Mouse (Mus musculus) ES-Bruce4 (cell line): ENCODE measurements around the gene Hspd1. TPM values are rescaled to one million over a fixed set of nuclear protein-coding genes. Genes with fewer than 3 reads are reported as not detected.
A peak's percentile ranks its signal among the peaks of the same experiment; 100 is the strongest.

Experiments
- H3K27ac ChIP-seq: 2 replicates; pipeline ENCODE4 v1.5.1; 2012; ENCODE audit warnings: low read length, inconsistent platforms; ENCODE audit not compliant: insufficient read depth
- H3K27me3 ChIP-seq: 2 replicates; pipeline ENCODE4 v1.6.1; 2012; ENCODE audit warnings: mild to moderate bottlenecking, low read length, inconsistent platforms; ENCODE audit not compliant: control insufficient read depth, poor library complexity, insufficient read depth, severe bottlenecking
- H3K36me3 ChIP-seq: 2 replicates; pipeline ENCODE4 v1.6.1; 2012; ENCODE audit warnings: inconsistent platforms, mild to moderate bottlenecking, low read length, moderate library complexity; ENCODE audit not compliant: control insufficient read depth, poor library complexity, insufficient read depth, severe bottlenecking
- H3K4me1 ChIP-seq: one replicate; pipeline ENCODE4 v1.8.1; 2011; ENCODE audit warnings: low read length; ENCODE audit not compliant: control insufficient read depth, insufficient read depth
- H3K4me3 ChIP-seq: 2 replicates; pipeline ENCODE4 v1.5.1; 2011; ENCODE audit warnings: low read depth, mild to moderate bottlenecking, low read length
- H3K9ac ChIP-seq: 2 replicates; pipeline ENCODE4 v1.6.1; 2012; ENCODE audit warnings: low read depth, mild to moderate bottlenecking, inconsistent platforms; ENCODE audit not compliant: poor library complexity, severe bottlenecking
- H3K9me3 ChIP-seq: replicated peaks from 2 replicates; pipeline ENCODE4 v1.6.1; 2012; ENCODE audit warnings: mild to moderate bottlenecking, low read length, inconsistent platforms; ENCODE audit not compliant: control insufficient read depth, poor library complexity, insufficient read depth, severe bottlenecking
- CTCF ChIP-seq: IDR thresholded peaks from one replicate; pipeline ENCODE4 v1.8.1; 2011; ENCODE audit warnings: low read depth, low read length
- EP300 ChIP-seq: IDR thresholded peaks from 2 replicates; pipeline ENCODE4 v1.6.1; 2011; ENCODE audit warnings: low read depth, low read length; ENCODE audit not compliant: insufficient read depth
- POLR2A ChIP-seq: IDR thresholded peaks from one replicate; pipeline ENCODE4 v1.8.1; 2011; ENCODE audit warnings: low read length; ENCODE audit not compliant: insufficient read depth
- polyA plus RNA-seq: library from polyadenylated mRNA; stranded (reverse); fragments of >200 nt; gene quantifications from 2 replicates; pipeline ENCODE4 v1.2.4, GENCODE M21; 2011; ENCODE audit warnings: low read depth; ENCODE audit not compliant: missing spikeins, insufficient read depth, insufficient read length

The Hspd1 gene
- polyA plus RNA-seq, 1 experiment, result 704 TPM

DNA sequence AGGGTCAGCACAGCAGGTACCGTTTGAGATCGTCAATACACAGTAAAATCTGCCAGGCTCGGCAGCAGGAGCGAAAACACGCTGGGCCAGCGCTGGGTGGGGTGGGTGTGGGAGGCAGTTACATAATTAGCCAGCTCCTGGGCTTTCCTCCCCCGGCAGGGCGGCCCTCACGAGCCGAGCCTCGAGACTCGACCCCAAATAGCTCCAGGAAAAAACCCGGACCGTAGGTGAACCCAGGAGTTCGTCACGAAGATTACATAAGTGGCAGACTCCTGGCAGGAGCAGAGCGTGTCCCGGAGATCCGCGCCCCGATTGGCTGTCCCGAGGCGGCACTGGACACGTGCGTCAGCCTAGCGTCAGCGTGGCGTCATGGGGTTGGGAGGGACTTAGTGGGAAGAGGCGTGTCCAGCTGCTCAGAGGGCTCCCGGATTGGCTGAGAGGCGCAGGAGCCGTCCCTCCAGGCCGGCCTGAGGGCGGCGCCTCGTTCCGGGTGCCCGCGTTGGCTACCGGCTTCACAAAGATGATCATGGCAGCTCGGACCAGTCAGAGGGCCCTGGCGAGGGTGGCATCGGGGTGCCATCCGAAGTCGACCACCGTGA lies 35.6 kb downstream of the Hspd1 start, which contains the start of gene Coq10b:
Gene Coq10b (plus strand): TSS at position 416 of the 599 bp plus-strand sequence.
- Histone ChIP-seq H3K4me1 (peaks cover 2% of the 10 kb centered on the region), H3K36me3 (no peaks in the 10 kb centered on the region), H3K27me3 (no peaks in the 10 kb centered on the region), H3K27ac (no peak within 1 kb of the TSS), H3K4me3 (peak within 1 kb of the TSS; percentile 62), H3K9me3 (no peaks in the 10 kb centered on the region), H3K9ac (peak within 1 kb of the TSS; percentile 80)
- TF ChIP-seq EP300, result no peak
- TF ChIP-seq POLR2A, result peak; percentile 6
- no peak for TF ChIP-seq CTCF

DNA sequence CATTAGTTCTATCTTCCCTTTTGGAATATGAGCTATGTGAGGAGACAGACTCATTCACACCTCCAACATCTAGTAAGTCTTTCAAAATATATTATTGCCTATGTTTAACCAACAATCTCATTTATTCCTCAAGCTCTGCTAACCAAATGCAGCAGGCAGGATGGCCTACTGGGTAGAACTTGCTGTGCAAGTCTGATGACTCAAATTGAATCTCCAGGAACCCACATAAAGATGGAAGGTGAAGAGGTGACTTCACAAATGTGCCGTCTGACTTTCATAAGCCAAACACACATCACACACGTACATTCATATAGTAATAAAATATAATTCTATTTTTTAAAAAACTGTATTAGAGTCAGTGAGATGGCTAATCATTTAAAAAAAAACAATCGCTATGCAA lies 36.4 kb downstream of the Hspd1 start:
- Histone ChIP-seq H3K27me3 (no peaks in the 10 kb centered on the region), H3K9me3 (no peaks in the 10 kb centered on the region), H3K4me1 (no peaks in the 10 kb centered on the region), H3K36me3 (no peaks in the 10 kb centered on the region), H3K27ac (no peak overlapping the region), H3K9ac (no peak overlapping the region), H3K4me3 (no peak overlapping the region)
- TF ChIP-seq POLR2A (no peak), EP300 (no peak), CTCF (no peak)

DNA sequence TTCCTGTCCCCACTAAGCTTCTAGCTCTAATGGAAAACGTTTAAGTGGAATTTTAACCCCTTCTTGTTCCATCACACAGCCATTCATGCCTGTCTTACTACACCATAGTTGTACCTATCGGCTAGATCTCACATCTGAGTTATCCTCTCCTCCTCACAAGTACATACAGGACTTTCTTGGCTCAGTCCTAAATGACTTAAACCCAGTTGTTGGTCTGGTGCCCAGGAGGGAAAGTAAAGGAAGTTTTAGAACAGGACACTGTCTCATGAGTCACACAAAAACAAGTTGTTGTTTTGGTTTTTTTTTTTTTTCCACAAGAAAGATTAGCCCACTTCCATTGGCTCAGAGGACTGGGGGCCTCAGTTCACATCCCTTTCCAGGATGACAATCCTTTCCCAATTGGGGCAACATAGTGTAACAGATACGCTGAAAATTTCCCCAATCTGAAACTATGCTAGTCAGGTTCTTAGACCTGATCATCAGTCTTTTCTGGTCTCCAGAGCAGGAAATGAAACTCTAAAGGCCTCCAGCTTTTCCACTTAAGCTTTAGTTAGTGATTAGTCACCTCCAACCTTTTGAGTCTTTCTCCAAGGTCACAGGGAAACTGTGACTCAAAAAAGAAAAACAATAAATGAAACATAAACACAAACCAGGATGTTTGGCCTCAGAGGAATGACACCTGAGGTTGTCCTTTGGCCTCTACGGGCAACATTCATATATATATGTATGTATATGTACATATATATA lies 39.0 kb downstream of the Hspd1 start:
- TF ChIP-seq CTCF (no peak), EP300 (no peak), POLR2A (no peak)
- Histone ChIP-seq H3K27ac (no peak overlapping the region), H3K27me3 (no peaks in the 10 kb centered on the region), H3K9ac (no peak overlapping the region), H3K36me3 (no peaks in the 10 kb centered on the region), H3K4me1 (no peaks in the 10 kb centered on the region), H3K9me3 (no peaks in the 10 kb centered on the region), H3K4me3 (no peak overlapping the region)

DNA sequence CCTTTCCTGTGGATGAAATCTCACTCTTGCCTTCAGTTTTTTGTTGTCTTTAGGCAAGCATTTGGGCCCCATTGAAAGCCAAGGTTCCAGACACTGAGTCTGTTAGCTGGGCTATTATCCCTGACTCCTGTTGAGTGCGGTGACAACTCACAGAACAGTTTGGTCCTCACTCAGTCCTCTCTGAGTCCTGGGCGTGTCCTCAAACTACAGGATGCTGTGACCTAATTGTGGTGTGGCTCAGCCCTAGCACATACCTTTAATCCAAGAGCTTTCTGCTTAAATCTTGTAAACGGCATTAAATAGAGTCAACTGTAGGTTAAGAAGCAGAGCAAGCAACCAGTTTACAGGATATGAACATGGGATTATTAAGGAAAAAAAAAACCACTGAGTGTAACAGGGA lies 44.9 kb downstream of the Hspd1 start:
- Histone ChIP-seq H3K4me3 (no peak overlapping the region), H3K9me3 (peaks cover 24% of the 10 kb centered on the region), H3K27ac (no peak overlapping the region)

DNA sequence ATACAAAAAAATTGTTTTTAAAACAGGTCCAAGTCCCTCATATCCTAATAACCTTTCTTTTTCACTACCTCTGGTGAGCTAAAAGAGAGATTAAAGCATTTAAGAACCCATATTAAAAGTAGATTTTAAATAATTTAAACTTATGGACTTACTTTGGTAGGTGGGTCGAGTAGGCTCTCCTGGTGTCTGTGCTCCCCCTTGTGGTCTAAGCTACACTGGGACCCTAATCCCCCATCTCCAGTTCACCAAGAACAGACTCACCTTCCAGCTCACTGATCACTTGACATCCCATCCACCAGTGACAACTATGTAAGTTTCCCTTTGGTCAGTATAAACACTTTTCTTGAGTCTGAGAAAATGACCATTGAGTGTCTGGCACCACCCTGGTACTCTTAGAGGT lies 45.8 kb downstream of the Hspd1 start:
- peak; percentile 44 for TF ChIP-seq CTCF
- no peak for TF ChIP-seq EP300
- no peaks in the 10 kb centered on the region for H3K27me3 ChIP-seq

More for the DNA sequence above, 44.9 kb downstream of the Hspd1 start:
- Histone ChIP-seq H3K36me3 (no peaks in the 10 kb centered on the region), H3K9ac (no peak overlapping the region), H3K27me3 (no peaks in the 10 kb centered on the region), H3K4me1 (no peaks in the 10 kb centered on the region)
- no peak for TF ChIP-seq CTCF
- no peak for TF ChIP-seq EP300
- no peak for TF ChIP-seq POLR2A

DNA sequence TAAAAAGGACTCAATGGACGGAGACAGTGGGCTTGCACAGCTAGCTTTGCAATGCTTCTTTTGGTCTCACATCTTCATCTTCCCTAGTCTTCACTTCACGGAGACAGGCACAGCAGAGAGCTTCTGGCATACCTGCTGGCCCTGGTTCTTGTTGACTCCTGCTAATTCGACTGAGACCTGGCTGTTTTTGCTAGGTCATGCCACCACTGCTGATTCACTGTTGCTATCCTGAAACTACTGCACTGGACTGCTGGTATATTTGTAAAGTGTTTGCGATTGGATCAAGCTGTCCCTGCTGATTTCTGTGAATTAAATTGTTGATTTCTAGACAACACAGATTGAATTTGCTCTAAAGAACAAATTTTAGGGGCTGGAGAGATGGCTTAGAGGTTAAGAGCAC lies 46.4 kb downstream of the Hspd1 start:
- Histone ChIP-seq H3K4me1 (no peaks in the 10 kb centered on the region), H3K9ac (no peak overlapping the region), H3K27ac (no peak overlapping the region), H3K27me3 (no peaks in the 10 kb centered on the region), H3K4me3 (no peak overlapping the region), H3K9me3 (peaks cover 24% of the 10 kb centered on the region), H3K36me3 (no peaks in the 10 kb centered on the region)
- no peak for TF ChIP-seq EP300
- TF ChIP-seq POLR2A, result no peak
- no peak for TF ChIP-seq CTCF

More for the DNA sequence above, 45.8 kb downstream of the Hspd1 start:
- Histone ChIP-seq H3K36me3 (no peaks in the 10 kb centered on the region), H3K9ac (no peak overlapping the region), H3K27ac (no peak overlapping the region), H3K4me3 (no peak overlapping the region), H3K4me1 (no peaks in the 10 kb centered on the region), H3K9me3 (peaks cover 24% of the 10 kb centered on the region)
